Mouse (Mus musculus): Measurements from ENCODE around the gene F11r. TPM values are rescaled to one million over a fixed set of nuclear protein-coding genes. Genes with fewer than 3 reads are reported as not detected.
A peak's percentile ranks its signal among the peaks of the same experiment; 100 is the strongest.

Gene F11r
- polyA plus RNA-seq, 1 experiment from 2014 or later = 3.0 TPM

DNA sequence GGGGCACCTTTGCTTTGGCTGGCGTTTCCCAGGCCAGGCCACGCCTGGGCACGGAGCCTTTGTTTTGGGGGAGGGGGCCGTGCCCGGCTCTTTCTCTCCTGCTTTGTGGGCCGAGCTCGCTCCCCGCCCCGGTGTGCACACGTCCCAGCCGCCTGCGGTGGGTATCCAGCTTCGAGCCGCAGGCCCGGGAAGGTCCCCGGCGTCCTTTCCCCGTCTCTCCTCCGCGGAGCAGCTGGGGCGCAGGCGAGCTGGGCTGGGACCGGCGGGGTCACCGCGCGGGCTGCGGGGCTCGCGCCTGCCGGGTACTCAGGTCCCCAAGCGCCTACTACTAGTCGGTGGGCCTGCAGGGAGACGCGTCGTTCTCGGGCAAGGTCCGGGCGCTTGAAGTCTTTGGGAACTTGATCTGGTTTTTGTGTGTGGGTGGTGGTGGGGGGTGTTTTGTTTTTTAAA is 25.8 kb upstream of the F11r start:
- Histone ChIP-seq H3K9me3 (replicated peaks; ENCODE audit: control insufficient read depth, low read length) (no peaks in the 10 kb centered on the region), H3K36me3 (ENCODE audit: control insufficient read depth, insufficient read depth, low read length) (peaks cover 15% of the 10 kb centered on the region), H3K9ac (ENCODE audit: low read length) (peak overlapping the region; percentile 98), H3K4me3 (ENCODE audit: low read depth, low read length) (peak overlapping the region; percentile 82), H3K27me3 (replicated peaks; ENCODE audit: control insufficient read depth, insufficient read depth, low read length) (no peaks in the 10 kb centered on the region), H3K4me2 (ENCODE audit: low read length) (peak overlapping the region; percentile 55), H3K27ac (ENCODE audit: low read depth, low read length) (peak overlapping the region; percentile 94), H3K4me1 (ENCODE audit: control insufficient read depth, insufficient read depth, low read length) (peaks cover 9% of the 10 kb centered on the region; the same call in 1 of the 2 replicates)
- no peak for DNase-seq (ENCODE audit: low spot score)
- peak; percentile 82 for ATAC-seq
- 0% methylated on average over 30 of the region's 39 CpGs for WGBS

GRCm38 (mm10) chr1:171412001-171412441 is 25.3 kb upstream of the F11r start:
- peak; percentile 56 for ATAC-seq

DNA sequence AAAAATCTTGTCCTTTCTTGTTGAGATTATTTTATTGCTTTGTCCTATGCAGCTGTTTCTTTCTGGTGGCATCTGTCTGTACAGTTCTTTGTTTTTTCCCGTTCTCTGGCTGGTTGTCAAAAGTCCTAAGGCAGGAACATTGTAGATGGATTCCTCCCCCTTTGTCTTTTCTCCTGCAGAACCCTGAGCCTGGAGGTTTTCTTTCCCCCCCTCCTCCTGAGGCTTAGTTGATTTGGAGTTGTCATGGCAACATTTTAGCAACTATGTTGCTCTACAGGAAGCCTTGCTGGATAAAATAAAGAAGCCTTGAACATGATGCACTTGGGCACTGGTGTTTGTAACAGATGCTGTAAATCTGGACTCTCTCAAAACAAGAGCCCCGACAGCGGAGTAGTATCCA is 24.9 kb upstream of the F11r start:
- Histone ChIP-seq H3K36me3 (ENCODE audit: control insufficient read depth, insufficient read depth, low read length) (peaks cover 25% of the 10 kb centered on the region), H3K4me3 (ENCODE audit: low read depth, low read length) (peak overlapping the region; percentile 82), H3K27ac (ENCODE audit: low read depth, low read length) (peak overlapping the region; percentile 94), H3K4me1 (ENCODE audit: control insufficient read depth, insufficient read depth, low read length) (peaks cover 9% of the 10 kb centered on the region; the same call in 1 of the 2 replicates), H3K9me3 (replicated peaks; ENCODE audit: control insufficient read depth, low read length) (no peaks in the 10 kb centered on the region), H3K4me2 (ENCODE audit: low read length) (peak overlapping the region; percentile 55), H3K9ac (ENCODE audit: low read length) (peak overlapping the region; percentile 98), H3K27me3 (replicated peaks; ENCODE audit: control insufficient read depth, insufficient read depth, low read length) (no peaks in the 10 kb centered on the region)
- ATAC-seq (peak; percentile 47), DNase-seq (ENCODE audit: low spot score) (peak; percentile 87)
- 21% methylated on average over 3 of the region's 3 CpGs for WGBS

More at GRCm38 (mm10) chr1:171412001-171412441, 25.3 kb upstream of the F11r start:
- peaks cover 9% of the 10 kb centered on the region; the same call in 1 of the 2 replicates for H3K4me1 ChIP-seq (ENCODE audit: control insufficient read depth, insufficient read depth, low read length)
- H3K4me3 ChIP-seq (ENCODE audit: low read depth, low read length) = peak overlapping the region; percentile 82
- WGBS = under 1% methylated on average over 20 of the region's 20 CpGs
- peak overlapping the region; percentile 98 for H3K9ac ChIP-seq (ENCODE audit: low read length)
- peak overlapping the region; percentile 55 for H3K4me2 ChIP-seq (ENCODE audit: low read length)
- peak overlapping the region; percentile 94 for H3K27ac ChIP-seq (ENCODE audit: low read depth, low read length)
- peaks cover 20% of the 10 kb centered on the region for H3K36me3 ChIP-seq (ENCODE audit: control insufficient read depth, insufficient read depth, low read length)
- peak; percentile 83 for DNase-seq (ENCODE audit: low spot score)
- no peaks in the 10 kb centered on the region for H3K27me3 ChIP-seq (replicated peaks; ENCODE audit: control insufficient read depth, insufficient read depth, low read length)
- no peaks in the 10 kb centered on the region for H3K9me3 ChIP-seq (replicated peaks; ENCODE audit: control insufficient read depth, low read length)

GRCm38 (mm10) chr1:171413608-171414007 is 23.7 kb upstream of the F11r start:
- H3K4me1 ChIP-seq (ENCODE audit: control insufficient read depth, insufficient read depth, low read length) = peaks cover 9% of the 10 kb centered on the region; the same call in 1 of the 2 replicates
- ATAC-seq = no peak
- H3K27me3 ChIP-seq (replicated peaks; ENCODE audit: control insufficient read depth, insufficient read depth, low read length) = no peaks in the 10 kb centered on the region
- H3K36me3 ChIP-seq (ENCODE audit: control insufficient read depth, insufficient read depth, low read length) = peaks cover 34% of the 10 kb centered on the region
- H3K27ac ChIP-seq (ENCODE audit: low read depth, low read length) = no peak overlapping the region
- DNase-seq (ENCODE audit: low spot score) = no peak
- H3K4me2 ChIP-seq (ENCODE audit: low read length) = no peak overlapping the region; the same call in 1 of the 2 replicates
- no peak overlapping the region for H3K9ac ChIP-seq (ENCODE audit: low read length)
- 76% methylated on average over 8 of the region's 8 CpGs for WGBS
- no peaks in the 10 kb centered on the region for H3K9me3 ChIP-seq (replicated peaks; ENCODE audit: control insufficient read depth, low read length)
- no peak overlapping the region for H3K4me3 ChIP-seq (ENCODE audit: low read depth, low read length)

- no peak within 1 kb of the TSS for H3K4me3 ChIP-seq (ENCODE audit: low read depth, low read length)
- DNase-seq (ENCODE audit: low spot score) (no peak), ATAC-seq (no peak)
- peaks cover under 1% of the 10 kb centered on the region; the same call in 1 of the 2 replicates for H3K4me1 ChIP-seq (ENCODE audit: control insufficient read depth, insufficient read depth, low read length)
- H3K9me3 ChIP-seq (replicated peaks; ENCODE audit: control insufficient read depth, low read length) = no peaks in the 10 kb centered on the region
- H3K9ac ChIP-seq (ENCODE audit: low read length) = no peak within 1 kb of the TSS
- peaks cover 63% of the 10 kb centered on the region for H3K36me3 ChIP-seq (ENCODE audit: control insufficient read depth, insufficient read depth, low read length)
- WGBS = 91% methylated on average over 5 of the region's 5 CpGs
- H3K27me3 ChIP-seq (replicated peaks; ENCODE audit: control insufficient read depth, insufficient read depth, low read length) = no peaks in the 10 kb centered on the region
- no peak within 1 kb of the TSS for H3K27ac ChIP-seq (ENCODE audit: low read depth, low read length)
- no peak within 1 kb of the TSS for H3K4me2 ChIP-seq (ENCODE audit: low read length)
Measured at GRCm38 (mm10) chr1:171418660-171419059, 18.7 kb upstream of the F11r start, which contains the start of gene Tstd1. TSS of gene Tstd1 (plus strand) at chr1:171418872.

DNA sequence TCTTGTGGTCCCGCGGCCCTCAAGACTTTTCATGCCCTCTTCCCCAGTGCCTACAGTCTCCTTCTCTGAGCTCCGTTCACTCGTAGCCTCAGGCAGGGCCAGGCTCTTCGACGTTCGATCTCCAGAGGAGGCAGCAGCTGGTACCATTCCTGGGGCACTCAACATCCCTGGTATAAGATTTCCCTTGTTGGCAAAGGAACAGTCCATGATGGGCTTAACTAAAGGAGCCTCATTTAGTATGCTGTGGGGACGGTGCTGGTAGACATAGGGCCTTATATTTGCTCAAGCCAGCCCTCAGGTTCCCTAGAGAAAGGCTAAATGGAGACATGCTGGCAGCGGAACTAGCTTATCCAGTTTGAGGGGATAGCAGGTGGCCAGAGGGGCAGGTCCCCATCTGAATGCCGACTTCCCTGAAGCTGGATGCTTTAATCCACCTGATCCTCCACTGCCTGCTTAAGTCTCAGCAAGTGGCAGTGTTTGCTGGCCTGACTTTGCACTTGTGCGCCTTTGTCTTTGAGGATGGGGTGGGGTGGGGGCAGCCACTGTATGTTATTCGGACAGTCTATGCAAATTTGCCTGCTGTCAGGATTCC is 17.9 kb upstream of the F11r start:
- Histone ChIP-seq H3K9me3 (replicated peaks; ENCODE audit: control insufficient read depth, low read length) (no peaks in the 10 kb centered on the region), H3K4me2 (ENCODE audit: low read length) (no peak overlapping the region), H3K36me3 (ENCODE audit: control insufficient read depth, insufficient read depth, low read length) (peaks cover 63% of the 10 kb centered on the region), H3K4me3 (ENCODE audit: low read depth, low read length) (no peak overlapping the region), H3K9ac (ENCODE audit: low read length) (no peak overlapping the region), H3K27me3 (replicated peaks; ENCODE audit: control insufficient read depth, insufficient read depth, low read length) (no peaks in the 10 kb centered on the region), H3K27ac (ENCODE audit: low read depth, low read length) (no peak overlapping the region), H3K4me1 (ENCODE audit: control insufficient read depth, insufficient read depth, low read length) (no peaks in the 10 kb centered on the region)
- peak; percentile 44 for ATAC-seq
- WGBS = 60% methylated on average over 12 of the region's 12 CpGs
- DNase-seq (ENCODE audit: low spot score) = peak; percentile 13

GRCm38 (mm10) chr1:171419905-171420304 is 17.4 kb upstream of the F11r start:
- ATAC-seq (no peak), DNase-seq (ENCODE audit: low spot score) (no peak)
- Histone ChIP-seq H3K4me2 (ENCODE audit: low read length) (no peak overlapping the region), H3K4me3 (ENCODE audit: low read depth, low read length) (no peak overlapping the region), H3K27me3 (replicated peaks; ENCODE audit: control insufficient read depth, insufficient read depth, low read length) (no peaks in the 10 kb centered on the region), H3K36me3 (ENCODE audit: control insufficient read depth, insufficient read depth, low read length) (peaks cover 63% of the 10 kb centered on the region), H3K9me3 (replicated peaks; ENCODE audit: control insufficient read depth, low read length) (no peaks in the 10 kb centered on the region), H3K4me1 (ENCODE audit: control insufficient read depth, insufficient read depth, low read length) (no peaks in the 10 kb centered on the region), H3K9ac (ENCODE audit: low read length) (no peak overlapping the region), H3K27ac (ENCODE audit: low read depth, low read length) (0 out of 2 replicates have a peak overlapping the region, but pooled peaks have one; percentile 4)
- 76% methylated on average over 5 of the region's 5 CpGs for WGBS

DNA sequence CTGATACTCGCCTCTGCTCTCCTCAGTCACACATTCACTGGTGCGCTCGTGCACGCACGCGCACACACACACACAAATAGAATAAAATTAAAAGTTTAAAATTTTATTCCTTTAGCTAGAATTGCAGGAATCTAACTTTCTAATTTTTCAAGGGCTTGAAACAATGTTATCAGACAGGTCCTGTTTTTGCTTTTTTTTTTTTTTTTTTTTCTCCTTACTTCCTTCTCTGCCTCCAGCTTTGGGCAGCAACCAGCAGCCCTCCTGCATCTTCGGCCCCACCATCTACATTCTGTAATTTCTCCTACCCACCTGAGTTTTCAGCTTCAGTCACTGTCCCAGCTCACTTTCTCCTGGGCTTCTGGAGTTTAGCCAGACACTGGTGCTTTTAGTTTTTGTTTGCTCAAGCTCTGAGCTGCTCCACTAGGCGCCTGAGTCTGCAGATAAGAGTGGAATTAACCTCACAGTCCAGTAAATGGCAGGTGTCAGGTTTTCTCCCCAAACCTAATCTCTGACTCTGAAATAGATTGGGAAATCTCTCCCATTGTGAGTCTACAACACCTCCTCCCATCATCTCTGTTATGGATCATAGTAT is 14.7 kb upstream of the F11r start:
- Histone ChIP-seq H3K9ac (ENCODE audit: low read length) (no peak overlapping the region), H3K4me1 (ENCODE audit: control insufficient read depth, insufficient read depth, low read length) (no peaks in the 10 kb centered on the region), H3K27ac (ENCODE audit: low read depth, low read length) (no peak overlapping the region), H3K27me3 (replicated peaks; ENCODE audit: control insufficient read depth, insufficient read depth, low read length) (no peaks in the 10 kb centered on the region), H3K4me2 (ENCODE audit: low read length) (no peak overlapping the region), H3K4me3 (ENCODE audit: low read depth, low read length) (no peak overlapping the region), H3K9me3 (replicated peaks; ENCODE audit: control insufficient read depth, low read length) (no peaks in the 10 kb centered on the region), H3K36me3 (ENCODE audit: control insufficient read depth, insufficient read depth, low read length) (peaks cover 38% of the 10 kb centered on the region)
- 87% methylated on average over 8 of the region's 8 CpGs for WGBS
- ATAC-seq (no peak), DNase-seq (ENCODE audit: low spot score) (no peak)

DNA sequence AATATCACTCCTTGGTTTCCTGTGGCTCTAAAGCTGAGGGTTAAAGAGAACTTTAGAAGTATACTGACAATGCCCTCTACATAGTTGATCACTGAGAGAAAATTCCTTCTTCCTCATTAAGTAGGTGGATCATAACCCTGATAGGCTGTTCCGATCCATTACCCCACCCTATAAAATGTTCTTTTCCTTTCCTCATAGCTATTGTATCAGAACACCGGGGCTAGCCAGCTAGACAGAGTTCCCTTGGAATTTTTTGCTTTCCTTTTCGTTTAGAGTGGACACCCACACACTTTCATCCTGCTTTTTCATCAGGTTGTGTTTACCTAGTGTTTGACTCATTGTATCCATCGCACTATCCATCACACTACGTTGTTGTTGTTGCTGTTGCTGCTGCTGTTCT is 12.7 kb upstream of the F11r start:
- Histone ChIP-seq H3K36me3 (ENCODE audit: control insufficient read depth, insufficient read depth, low read length) (peaks cover 19% of the 10 kb centered on the region), H3K4me1 (ENCODE audit: control insufficient read depth, insufficient read depth, low read length) (no peaks in the 10 kb centered on the region), H3K9me3 (replicated peaks; ENCODE audit: control insufficient read depth, low read length) (no peaks in the 10 kb centered on the region), H3K27me3 (replicated peaks; ENCODE audit: control insufficient read depth, insufficient read depth, low read length) (no peaks in the 10 kb centered on the region), H3K4me2 (ENCODE audit: low read length) (no peak overlapping the region), H3K9ac (ENCODE audit: low read length) (no peak overlapping the region), H3K4me3 (ENCODE audit: low read depth, low read length) (no peak overlapping the region), H3K27ac (ENCODE audit: low read depth, low read length) (no peak overlapping the region)
- ATAC-seq = no peak
- WGBS = 84% methylated on average over 5 of the region's 5 CpGs
- no peak for DNase-seq (ENCODE audit: low spot score)
